Mouse (Mus musculus) liver, postnatal 0 days (tissue): ENCODE measurements around the gene Apba1.

Source experiments
- CTCF ChIP-seq: sonication (generic); IDR thresholded peaks from 2 replicates; pipeline ENCODE4 v1.5.1; 2016; ENCODE audit warnings: antibody characterized with exemption, low read depth
- EP300 ChIP-seq: IDR thresholded peaks from 2 replicates; pipeline ENCODE4 v1.6.1; 2016; ENCODE audit warnings: antibody characterized with exemption, low read depth, mild to moderate bottlenecking

GRCm38 (mm10) chr19:23893093-23893889 is 134.6 kb downstream of the Apba1 start:
- TF ChIP-seq CTCF (no peak), EP300 (no peak)
